Mouse (Mus musculus) hindbrain, postnatal 0 days (tissue): Measurements from ENCODE around the gene Srp9. TPM values are rescaled to one million over a fixed set of nuclear protein-coding genes. Genes with fewer than 3 reads are reported as not detected.
"Not testable (repeated sequence)": the region's sequence is repeated elsewhere in the genome, so short reads cannot be mapped to it uniquely, and the experiment has no call there.

Experiments used
- ATAC-seq: fragments of 200-750 bp; cut with Nextera tagmentation; 2 replicates; pipeline ENCODE4 v1.8.0; 2017; ENCODE audit warnings: mild to moderate bottlenecking, moderate TSS enrichment, moderate library complexity
- DNase-seq: peaks from one replicate; pipeline ENCODE4 v3.0.0-alpha.2; 2015; ENCODE audit warnings: low spot score
- H3K27ac ChIP-seq: fragments of 300-500 bp; sonication (generic); 2 replicates; pipeline ENCODE4 v1.5.1; 2014; ENCODE audit warnings: mild to moderate bottlenecking
- H3K27me3 ChIP-seq: fragments of 300-500 bp; sonication (generic); 2 replicates; pipeline ENCODE4 v1.6.1; 2014; ENCODE audit warnings: low read length, mixed read lengths; ENCODE audit not compliant: insufficient read depth
- H3K36me3 ChIP-seq: fragments of 300-500 bp; sonication (generic); 2 replicates; pipeline ENCODE4 v1.6.1; 2014; ENCODE audit warnings: low read length, mixed read lengths; ENCODE audit not compliant: insufficient read depth
- H3K4me1 ChIP-seq: fragments of 300-500 bp; sonication (generic); 2 replicates; pipeline ENCODE4 v1.6.1; 2014; ENCODE audit warnings: antibody characterized with exemption, low read length, mixed read lengths; ENCODE audit not compliant: insufficient read depth
- H3K4me2 ChIP-seq: fragments of 300-500 bp; sonication (generic); 2 replicates; pipeline ENCODE4 v1.6.1; 2014; ENCODE audit warnings: low read depth, mild to moderate bottlenecking, low read length, moderate library complexity, mixed read lengths
- H3K4me3 ChIP-seq: fragments of 300-500 bp; sonication (generic); 2 replicates; pipeline ENCODE4 v1.5.1; 2014; ENCODE audit warnings: low read length
- H3K9ac ChIP-seq: fragments of 300-500 bp; sonication (generic); replicated peaks from 2 replicates; pipeline ENCODE4 v1.6.1; 2014; ENCODE audit warnings: mild to moderate bottlenecking, low read length, moderate library complexity, mixed read lengths
- H3K9me3 ChIP-seq: fragments of 300-500 bp; sonication (generic); 2 replicates; pipeline ENCODE4 v1.6.1; 2016; ENCODE audit warnings: low read length, mixed read lengths
- CTCF ChIP-seq: IDR thresholded peaks from 2 replicates; pipeline ENCODE4 v1.5.1; 2016; ENCODE audit warnings: antibody characterized with exemption, control low read depth, low read depth
- WGBS: fragments of 180-500 bp; shearing (Covaris S2); extraction: QIAGEN DNeasy Blood & Tissue Kit; methylation state at CpG from one replicate; pipeline ENCODE4 v1.1.7; 2014; 5-methylcytosine and 5-hydroxymethylcytosine counted together
- polyA plus RNA-seq: library from polyadenylated mRNA; unstranded; fragments of >200 nt; fragmentation: Nextera tagmentation; extraction: Ambion mirVana; gene quantifications from 2 replicates; pipeline ENCODE4 v1.2.1, GENCODE M21; 2015
- total RNA-seq: library from RNA; depleted of rRNA; stranded (reverse); fragments of >200 nt; gene quantifications from 2 replicates; pipeline ENCODE4 v1.2.3, GENCODE M21; 2014; rRNA removed

Srp9 gene
- total and polyA plus RNA-seq, 2 experiments from 2014 or later: 61.4 to 168 TPM

DNA sequence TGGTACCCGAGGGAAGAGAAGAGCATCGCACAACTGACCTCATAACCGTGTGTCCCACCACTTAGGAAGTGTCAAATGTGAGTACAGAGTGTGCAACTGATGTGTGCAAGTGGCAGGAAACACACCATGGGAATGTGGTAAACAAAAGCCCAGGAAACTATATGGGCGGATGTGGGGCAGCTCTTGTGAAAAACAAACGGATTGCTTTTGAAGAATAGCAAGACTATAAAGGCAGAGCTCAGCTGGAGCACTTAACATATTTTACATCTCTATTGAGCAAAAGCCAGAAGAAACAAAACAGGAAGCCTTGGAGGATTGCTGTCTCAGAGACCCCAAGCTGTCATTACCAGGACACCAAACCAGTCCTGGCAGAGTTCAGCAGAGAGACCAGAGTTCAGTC lies 38.4 kb downstream of the Srp9 start:
- no peak for ATAC-seq
- no peak overlapping the region for H3K27ac ChIP-seq
- no peak overlapping the region for H3K4me3 ChIP-seq
- DNase-seq: no peak
- no peaks in the 10 kb centered on the region for H3K4me1 ChIP-seq
- 20% methylated on average over 5 of the region's 5 CpGs for WGBS
- no peaks in the 10 kb centered on the region for H3K36me3 ChIP-seq
- no peak for TF ChIP-seq CTCF
- H3K9ac ChIP-seq: no peak overlapping the region
- no peaks in the 10 kb centered on the region for H3K27me3 ChIP-seq
- H3K4me2 ChIP-seq: no peak overlapping the region
- no peaks in the 10 kb centered on the region for H3K9me3 ChIP-seq

DNA sequence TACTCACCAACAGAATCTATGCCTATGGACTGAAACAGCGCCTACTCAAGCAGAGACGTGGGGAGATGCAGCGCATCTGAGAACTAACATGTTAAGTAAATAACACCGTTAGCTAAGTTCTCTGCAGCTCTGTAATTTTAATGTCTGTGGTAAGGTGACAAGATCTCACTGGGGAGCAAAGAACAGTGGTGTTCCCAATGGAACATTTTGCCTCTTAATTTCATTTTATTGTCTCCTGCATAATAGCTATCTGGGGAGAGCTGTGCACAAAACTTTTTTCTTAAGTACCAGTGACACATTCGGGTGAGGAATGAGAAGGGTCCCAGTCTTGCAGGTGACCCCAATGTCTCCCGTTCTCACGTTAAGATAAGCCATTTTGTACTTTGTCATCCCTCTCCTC lies 39.8 kb downstream of the Srp9 start, which contains the start of gene Vmn1r1:
Gene Vmn1r1, minus strand, starts transcription at position 101 of the 400 bp plus-strand sequence.
- Histone ChIP-seq H3K4me1 (no peaks in the 10 kb centered on the region), H3K27me3 (no peaks in the 10 kb centered on the region), H3K27ac (no peak within 1 kb of the TSS), H3K9ac (no peak within 1 kb of the TSS), H3K4me2 (no peak within 1 kb of the TSS), H3K4me3 (no peak within 1 kb of the TSS), H3K9me3 (no peaks in the 10 kb centered on the region), H3K36me3 (no peaks in the 10 kb centered on the region)
- ATAC-seq: no peak
- no peak for TF ChIP-seq CTCF
- DNase-seq: no peak
- 84% methylated on average over 7 of the region's 7 CpGs for WGBS

DNA sequence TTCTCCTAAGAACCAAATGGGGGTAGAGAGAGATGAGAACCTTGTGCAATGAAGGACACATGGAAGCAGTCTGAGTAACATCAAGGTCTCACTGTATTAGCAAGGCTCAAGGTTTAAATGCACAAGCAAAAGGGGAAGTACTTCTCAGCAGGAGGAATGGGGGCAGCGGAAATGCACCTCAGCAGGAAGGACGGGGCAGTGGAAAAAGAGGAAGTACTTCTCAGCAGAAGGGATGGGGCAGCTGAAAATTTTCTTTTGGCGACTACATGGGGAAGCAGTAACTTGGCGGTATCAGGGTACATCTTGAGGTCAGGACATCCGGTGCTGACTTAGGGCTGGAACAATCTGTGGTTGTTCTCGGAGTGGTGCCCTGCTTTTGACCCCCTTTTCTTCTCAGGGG lies 45.7 kb downstream of the Srp9 start:
- not testable (repeated sequence) for ATAC-seq, H3K4me3 ChIP-seq, H3K4me1 ChIP-seq, H3K27ac ChIP-seq, H3K9me3 ChIP-seq, H3K4me2 ChIP-seq, H3K9ac ChIP-seq, DNase-seq, H3K36me3 ChIP-seq, H3K27me3 ChIP-seq
- whole genome bisulfite sequencing: 85% methylated on average over 6 of the region's 6 CpGs

DNA sequence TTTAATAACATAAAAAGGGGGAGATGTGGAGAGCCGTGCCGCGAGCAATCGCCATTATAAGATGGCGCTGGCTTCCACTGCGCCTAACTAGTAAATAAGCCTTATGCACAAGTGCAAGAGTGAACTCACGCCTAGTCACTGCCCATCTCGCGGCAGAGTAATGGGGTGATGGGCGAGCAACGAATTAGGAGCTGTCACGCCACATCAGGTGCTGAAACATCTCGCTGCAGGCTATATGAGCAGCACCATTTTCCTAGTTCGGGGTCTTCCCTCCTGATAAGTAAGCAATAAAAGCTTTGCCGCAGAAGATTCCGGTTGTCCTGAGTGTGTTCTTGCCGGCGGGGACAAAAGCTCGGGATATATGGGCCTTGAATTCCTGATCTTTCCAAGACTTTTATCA lies 52.4 kb downstream of the Srp9 start:
- 93% methylated on average over 19 of the region's 19 CpGs for WGBS
- H3K4me3 ChIP-seq, H3K27me3 ChIP-seq, ATAC-seq, H3K4me2 ChIP-seq, H3K4me1 ChIP-seq, H3K36me3 ChIP-seq, H3K9ac ChIP-seq, H3K27ac ChIP-seq, H3K9me3 ChIP-seq, DNase-seq: not testable (repeated sequence)

DNA sequence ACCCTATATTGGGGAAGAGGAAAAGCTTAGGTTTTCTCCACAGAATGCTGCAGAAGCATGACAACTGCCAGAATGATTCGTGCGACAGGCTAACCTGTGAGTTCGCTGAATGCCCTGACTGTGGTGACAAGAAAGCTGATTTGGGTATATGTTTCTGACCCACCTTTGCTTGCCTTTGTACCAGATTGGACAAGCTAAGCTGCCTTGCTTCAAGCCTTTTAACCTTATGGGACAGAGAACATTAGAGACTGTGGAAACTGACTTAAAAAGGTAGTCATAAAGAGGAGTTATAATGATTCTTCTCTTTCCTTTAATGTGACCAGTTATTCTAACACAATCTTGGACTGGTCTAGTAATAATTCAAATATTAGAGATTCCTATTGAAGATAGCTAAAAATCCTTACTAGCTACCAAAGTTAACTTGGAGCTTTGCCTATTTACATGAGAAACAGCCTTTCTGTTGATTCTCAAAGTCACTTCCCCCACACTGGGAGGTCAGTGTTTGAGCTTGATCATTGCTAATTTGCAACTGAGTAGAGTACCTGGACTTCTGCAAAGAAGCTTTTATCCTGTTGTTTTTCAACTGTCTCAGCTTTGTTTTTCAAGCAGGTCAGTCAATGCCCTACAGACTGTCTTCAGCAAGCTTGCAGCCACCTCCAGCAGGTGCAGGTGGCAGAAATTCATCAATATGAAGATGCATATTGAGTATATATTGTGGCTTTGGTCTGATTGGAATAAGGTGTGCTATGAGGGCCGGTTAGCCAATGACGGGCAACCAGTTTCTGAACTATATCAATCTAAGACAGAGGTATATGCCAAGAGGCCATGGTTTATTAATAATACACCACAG lies 57.1 kb downstream of the Srp9 start:
- H3K4me1 ChIP-seq: no peaks in the 10 kb centered on the region
- H3K27ac ChIP-seq: no peak overlapping the region
- no peaks in the 10 kb centered on the region for H3K9me3 ChIP-seq
- 64% methylated on average over 5 of the region's 5 CpGs for WGBS
- no peak overlapping the region for H3K4me2 ChIP-seq
- H3K27me3 ChIP-seq: no peaks in the 10 kb centered on the region
- H3K9ac ChIP-seq: no peak overlapping the region
- H3K36me3 ChIP-seq: no peaks in the 10 kb centered on the region
- DNase-seq: no peak
- no peak for ATAC-seq
- TF ChIP-seq CTCF: no peak
- no peak overlapping the region for H3K4me3 ChIP-seq

Other genes with a start within 250 kb of the Srp9 start
- 65.6 and 73.2 TPM in 2 replicates for gene Enah, start 104.7 kb upstream of the Srp9 start, total RNA-seq
- 20.7 and 23.3 TPM in 2 replicates for gene Enah, start 104.7 kb upstream of the Srp9 start, polyA plus RNA-seq
- not detected in 2 replicates for gene Vmn1r1, start 39.7 kb downstream of the Srp9 start, total RNA-seq
- gene Vmn1r1, start 39.7 kb downstream of the Srp9 start, polyA plus RNA-seq: not detected in 2 replicates
- 101 and 107 TPM in 2 replicates for gene Degs1, start 158.1 kb downstream of the Srp9 start, total RNA-seq
- 134 and 135 TPM in 2 replicates for gene Degs1, start 158.1 kb downstream of the Srp9 start, polyA plus RNA-seq
- 26.0 and 35.0 TPM in 2 replicates for gene Fbxo28, start 216.9 kb downstream of the Srp9 start, total RNA-seq
- 14.9 and 15.8 TPM in 2 replicates for gene Fbxo28, start 216.9 kb downstream of the Srp9 start, polyA plus RNA-seq